Mouse (Mus musculus): ENCODE data around the gene Det1.

Gene Det1

DNA sequence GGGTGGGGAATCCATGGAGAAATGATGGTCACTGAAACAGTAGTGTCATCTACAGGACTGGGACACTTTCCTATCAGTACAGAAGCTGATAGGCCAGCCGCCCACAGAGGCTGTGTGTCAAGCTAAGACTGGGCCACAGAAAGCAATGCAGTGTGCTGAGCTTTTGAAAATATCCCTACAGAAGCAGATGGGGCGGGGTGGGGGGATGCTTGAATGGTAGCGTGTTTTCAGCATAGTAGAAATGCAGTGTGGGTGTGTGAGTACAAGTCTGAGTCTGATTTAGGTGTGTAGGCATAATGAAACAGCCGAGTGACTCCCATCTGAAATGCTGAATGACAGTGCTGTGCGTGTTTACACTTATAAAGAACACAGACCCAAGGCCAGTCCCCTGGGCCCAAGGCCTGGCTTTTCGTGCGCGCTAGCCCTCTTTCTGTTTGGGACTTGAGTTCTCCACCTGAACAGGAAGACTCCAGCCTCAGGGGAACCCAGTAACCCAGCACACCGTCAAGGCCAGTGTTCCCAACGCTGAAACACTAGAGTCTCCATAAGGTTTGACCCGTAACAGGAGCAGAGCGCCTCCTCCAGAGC lies 59.2 kb downstream of the Det1 start:
- DNase-seq (ENCODE audit: extremely low read depth, low read depth, low spot score): no peak

DNA sequence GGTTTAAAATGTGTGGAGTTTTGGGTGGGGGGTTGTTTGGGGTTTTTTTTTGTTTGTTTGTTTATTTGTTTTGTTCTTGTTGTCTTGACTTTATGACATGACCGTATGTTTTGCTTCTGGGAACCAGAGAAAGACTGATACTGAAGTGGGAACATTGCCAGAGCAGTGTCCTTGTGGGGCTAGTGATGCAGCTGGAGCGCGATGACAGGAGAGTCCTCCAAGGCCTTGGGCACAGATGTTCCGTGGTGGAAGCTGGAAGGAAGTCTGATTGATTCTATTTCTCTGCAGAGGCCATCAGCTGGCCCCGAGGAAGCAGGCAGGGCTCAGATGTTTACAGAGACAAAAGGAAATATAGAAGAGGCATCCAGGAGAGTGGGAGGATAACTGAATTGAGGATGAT lies 61.2 kb downstream of the Det1 start:
- DNase-seq (ENCODE audit: extremely low read depth, low read depth, low spot score): no peak

GRCm38 (mm10) chr7:78782639-78783581 lies 64.2 kb downstream of the Det1 start, which contains the start of the genes Mrps11 and Mrpl46:
Gene Mrps11 (plus strand): TSS chr7:78783119.
Gene Mrpl46 (minus strand): TSS chr7:78783531.
- DNase-seq (ENCODE audit: extremely low read depth, low read depth, low spot score): no peak

GRCm38 (mm10) chr7:78778741-78779140 lies 68.3 kb downstream of the Det1 start:
- no peak for DNase-seq (ENCODE audit: extremely low read depth, low read depth, low spot score)

All from fat pad, adult 2 months (tissue).